Mouse (Mus musculus): ENCODE measurements at regions not wholly inside any gene's neighbourhood (a gene's known extent, or its start where the extent isn't known, plus 50 kb on each side); places are given as distances from the start of the nearest gene placed in this dataset.

DNA sequence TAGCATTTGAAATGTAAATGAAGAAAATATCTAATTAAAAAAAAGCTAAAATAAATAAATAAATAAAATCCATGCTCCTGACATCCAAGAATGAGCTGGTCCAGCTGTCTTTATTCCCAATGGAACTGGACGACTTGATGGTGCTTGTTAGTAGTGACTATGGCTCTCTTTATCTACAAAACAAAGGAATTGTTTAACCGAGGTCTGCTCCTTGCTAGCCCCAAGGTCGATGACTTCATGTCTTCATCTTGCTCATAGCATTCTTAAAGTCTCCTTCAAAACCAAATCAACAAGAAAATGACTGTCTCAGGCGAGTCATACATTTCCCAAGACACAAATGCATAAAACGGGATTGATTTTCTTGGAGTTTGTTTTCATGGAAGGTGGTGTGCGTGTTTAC, 212.5 kb upstream of the Glra1 start:
- TF ChIP-seq MAFK (IDR thresholded peaks at IDR 0.05; ENCODE audit: insufficient read depth, low read depth, low read length) (no peak), CHD2 (IDR thresholded peaks at IDR 0.05; ENCODE audit: low read depth, low read length) (no peak), HCFC1 (IDR thresholded peaks at IDR 0.05; ENCODE audit: borderline replicate concordance, insufficient read depth, low read length) (no peak)
